11 mouse cellular contexts compared by ENCODE assay signal in the genomic region with DNA sequence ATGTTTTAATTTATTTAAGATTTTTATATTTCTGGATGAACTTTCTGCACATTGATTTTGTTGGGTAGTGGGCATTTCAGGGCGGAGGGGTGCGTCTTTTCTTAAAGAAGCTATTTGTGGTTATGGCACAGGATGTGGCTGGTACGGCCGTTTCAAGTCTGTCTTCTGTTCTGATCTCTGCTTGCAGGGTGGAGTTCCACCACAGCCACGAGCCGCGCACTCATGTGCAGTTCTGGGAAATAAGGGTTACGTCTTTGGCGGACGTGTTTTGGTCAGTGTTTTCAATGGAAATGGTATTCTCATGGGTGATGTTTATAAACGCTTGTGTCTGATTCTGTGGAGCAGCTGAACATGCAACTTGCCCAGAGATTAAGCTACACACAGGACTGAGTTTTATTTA. TPM values are rescaled to one million over a fixed set of nuclear protein-coding genes. Genes with fewer than 3 reads are reported as not detected.
DNase-seq lines count a peak whose midpoint lies in the region; ATAC-seq lines count a peak whose summit lies in the region.
"Had no signal": no experiment of that assay in that cellular context is flagged by ENCODE, and none has a peak within 500 bp of the region (broad histone marks: within the 10 kb centered on the region; RNA-seq: fewer than 3 reads in every experiment).

No protein-coding gene starts in this region.

- DNase-seq in CD8-positive naive resting alpha-beta T cell, adult 2 months (ENCODE audit: low read depth in 2 of 2, low spot score in 2 of 2) = peak; percentile 79 to 81
- peak; percentile 47 to 48 for DNase-seq in thymus, postnatal 10 days (ENCODE audit: low spot score in 2 of 2)
- DNase-seq in layer of hippocampus, adult 18-20 months (ENCODE audit: low spot score in 2 of 2) = no peak
- no peak for DNase-seq in cerebellum, adult 9-10 months
- DNase-seq in gastrocnemius, postnatal 10 days = no peak
- DNase-seq: gastrocnemius, postnatal 14 days; heart, postnatal 10 days; right cerebral cortex, postnatal 4 days had no signal

- ATAC-seq in hematopoietic stem cell, adult 5-6 weeks (replicated peaks in 1 of 2; ENCODE audit: insufficient read depth in 1 of 2, low FRiP score in 2 of 2, low TSS enrichment in 1 of 2, low read depth in 1 of 2, poor library complexity in 2 of 2, severe bottlenecking in 2 of 2) = peak; percentile 42 to 45
- ATAC-seq in megakaryocyte-erythroid progenitor cell, adult 5-6 weeks (replicated peaks; ENCODE audit: low FRiP score, low TSS enrichment, poor library complexity, severe bottlenecking) = peak; percentile 61; the same call in 1 of the 2 replicates
- ATAC-seq: intestine, embryonic 16.5 days had no signal

RNA-seq across cellular contexts. Expression of gene Klhdc1, which starts 16.9 kb away (rescaled TPM):
- total RNA-seq in hematopoietic stem cell, adult 5-6 weeks (2017) = 21.2 and 33.1 TPM in 2 replicates
- total RNA-seq in megakaryocyte-erythroid progenitor cell, adult 5-6 weeks (2014; fragmentation: Nextera tagmentation) = 6.3 and 9.5 TPM in 2 replicates
- 7.3 and 7.7 TPM in 2 replicates for total RNA-seq in megakaryocyte-erythroid progenitor cell, adult 5-6 weeks (2017)
- total RNA-seq in layer of hippocampus, adult 18-20 months (2021) = 10 to 100 TPM; 18.8 to 19.4 TPM
- total RNA-seq in gastrocnemius, postnatal 10 days (2021) = 10 to 100 TPM; 10.1 to 13.5 TPM

RNA-seq across cellular contexts. Expression of gene Pole2, which starts 29.8 kb away (rescaled TPM):
- 24.0 and 60.9 TPM in 2 replicates for total RNA-seq in hematopoietic stem cell, adult 5-6 weeks (2017)
- 67.3 and 69.2 TPM in 2 replicates for total RNA-seq in megakaryocyte-erythroid progenitor cell, adult 5-6 weeks (2014; fragmentation: Nextera tagmentation)
- total RNA-seq in megakaryocyte-erythroid progenitor cell, adult 5-6 weeks (2017) = 39.8 and 44.5 TPM in 2 replicates
- total RNA-seq in layer of hippocampus, adult 18-20 months (2021) = under 1 TPM; 0.20 to 0.28 TPM
- 1 to 10 TPM; 2.2 to 3.2 TPM for total RNA-seq in gastrocnemius, postnatal 10 days (2021)

RNA-seq across cellular contexts. Expression of gene Klhdc2, which starts 38.6 kb away (rescaled TPM):
- 69.1 and 79.8 TPM in 2 replicates for total RNA-seq in hematopoietic stem cell, adult 5-6 weeks (2017)
- 55.9 and 87.4 TPM in 2 replicates for total RNA-seq in megakaryocyte-erythroid progenitor cell, adult 5-6 weeks (2014; fragmentation: Nextera tagmentation)
- 90.1 and 107 TPM in 2 replicates for total RNA-seq in megakaryocyte-erythroid progenitor cell, adult 5-6 weeks (2017)
- total RNA-seq in layer of hippocampus, adult 18-20 months (2021) = 100 to 1,000 TPM; 120 to 125 TPM
- total RNA-seq in gastrocnemius, postnatal 10 days (2021) = 10 to 100 TPM; 76.3 to 87.7 TPM

RNA-seq across cellular contexts. Expression of gene Gm49384, which starts 53.8 kb away (rescaled TPM):
- 11.4 and 17.4 TPM in 2 replicates for total RNA-seq in hematopoietic stem cell, adult 5-6 weeks (2017)
- 24.6 and 33.2 TPM in 2 replicates for total RNA-seq in megakaryocyte-erythroid progenitor cell, adult 5-6 weeks (2014; fragmentation: Nextera tagmentation)
- 18.5 and 30.4 TPM in 2 replicates for total RNA-seq in megakaryocyte-erythroid progenitor cell, adult 5-6 weeks (2017)
- total RNA-seq in layer of hippocampus, adult 18-20 months (2021) = 1 to 10 TPM; 3.4 to 4.6 TPM
- 1 to 10 TPM; 2.7 to 3.6 TPM for total RNA-seq in gastrocnemius, postnatal 10 days (2021)

RNA-seq across cellular contexts. Expression of gene Dnaaf2, which starts 59.6 kb away (rescaled TPM):
- 6.7 and 11.3 TPM in 2 replicates for total RNA-seq in hematopoietic stem cell, adult 5-6 weeks (2017)
- 2.4 and 11.9 TPM in 2 replicates for total RNA-seq in megakaryocyte-erythroid progenitor cell, adult 5-6 weeks (2014; fragmentation: Nextera tagmentation)
- total RNA-seq in megakaryocyte-erythroid progenitor cell, adult 5-6 weeks (2017) = 6.0 and 10.7 TPM in 2 replicates
- total RNA-seq in layer of hippocampus, adult 18-20 months (2021) = 1 to 10 TPM; 1.5 to 1.8 TPM
- under 1 TPM; 0.61 to 0.70 TPM for total RNA-seq in gastrocnemius, postnatal 10 days (2021)

Comparison
In these comparisons a context has a peak if more than half of its experiments do, and no peak if none do; other contexts are left out.
1. DNase-seq: peak in CD8-positive naive resting alpha-beta T cell, adult 2 months (2 of 2) and thymus, postnatal 10 days (2 of 2); none in layer of hippocampus, adult 18-20 months (0 of 2), cerebellum, adult 9-10 months (single experiment) and gastrocnemius, postnatal 10 days (single experiment).